Mouse (Mus musculus): ENCODE results near the gene Nrgn. TPM values are rescaled to one million over a fixed set of nuclear protein-coding genes. Genes with fewer than 3 reads are reported as not detected.
A peak's percentile ranks its signal among the peaks of the same experiment; 100 is the strongest.

Nrgn gene
- total RNA-seq, 1 experiment from 2014 or later, result 15.0 TPM

DNA sequence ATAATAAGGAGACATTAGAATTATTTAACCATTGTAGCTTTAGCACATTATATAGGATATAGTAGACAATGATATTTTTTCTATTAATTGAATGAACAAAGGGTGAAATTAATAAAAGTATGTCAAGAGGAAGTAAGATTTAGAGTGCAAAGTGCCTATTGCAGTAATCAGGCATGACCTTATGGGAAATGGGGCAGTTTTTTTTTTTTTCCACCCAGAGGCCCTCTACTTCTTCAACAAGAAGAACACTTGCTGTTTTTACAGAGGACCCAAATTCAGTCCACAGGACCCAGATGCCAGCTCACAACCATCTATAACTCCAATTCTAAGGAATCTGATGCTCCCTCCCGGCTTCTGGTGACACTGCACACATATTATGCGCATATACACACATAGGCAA, 7.9 kb upstream of the Nrgn start:
- ATAC-seq (ENCODE audit: extremely low read depth, insufficient number of reproducible peaks, low FRiP score, poor library complexity, severe bottlenecking), result no peak

DNA sequence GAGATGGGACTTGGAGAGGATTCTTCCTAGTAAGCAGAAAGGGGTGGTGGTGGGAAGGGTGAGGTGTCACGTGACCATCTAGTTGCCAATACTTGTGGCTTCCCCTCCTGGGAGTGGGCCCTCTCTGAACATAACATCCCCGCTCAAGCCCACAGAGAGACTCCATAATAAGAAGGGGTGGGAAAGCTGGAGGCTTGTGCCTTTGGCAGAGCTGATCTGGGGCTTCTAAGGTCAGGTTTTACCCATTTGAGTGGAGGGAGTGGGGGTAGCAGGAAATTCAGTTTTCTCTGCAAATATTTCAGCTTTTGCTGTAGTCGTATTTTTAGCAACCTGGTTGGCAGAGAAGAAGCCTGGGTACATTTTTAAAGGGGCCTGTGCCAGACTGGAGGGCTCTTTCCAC, 3.7 kb upstream of the Nrgn start:
- ATAC-seq (ENCODE audit: extremely low read depth, insufficient number of reproducible peaks, low FRiP score, poor library complexity, severe bottlenecking), result no peak

DNA sequence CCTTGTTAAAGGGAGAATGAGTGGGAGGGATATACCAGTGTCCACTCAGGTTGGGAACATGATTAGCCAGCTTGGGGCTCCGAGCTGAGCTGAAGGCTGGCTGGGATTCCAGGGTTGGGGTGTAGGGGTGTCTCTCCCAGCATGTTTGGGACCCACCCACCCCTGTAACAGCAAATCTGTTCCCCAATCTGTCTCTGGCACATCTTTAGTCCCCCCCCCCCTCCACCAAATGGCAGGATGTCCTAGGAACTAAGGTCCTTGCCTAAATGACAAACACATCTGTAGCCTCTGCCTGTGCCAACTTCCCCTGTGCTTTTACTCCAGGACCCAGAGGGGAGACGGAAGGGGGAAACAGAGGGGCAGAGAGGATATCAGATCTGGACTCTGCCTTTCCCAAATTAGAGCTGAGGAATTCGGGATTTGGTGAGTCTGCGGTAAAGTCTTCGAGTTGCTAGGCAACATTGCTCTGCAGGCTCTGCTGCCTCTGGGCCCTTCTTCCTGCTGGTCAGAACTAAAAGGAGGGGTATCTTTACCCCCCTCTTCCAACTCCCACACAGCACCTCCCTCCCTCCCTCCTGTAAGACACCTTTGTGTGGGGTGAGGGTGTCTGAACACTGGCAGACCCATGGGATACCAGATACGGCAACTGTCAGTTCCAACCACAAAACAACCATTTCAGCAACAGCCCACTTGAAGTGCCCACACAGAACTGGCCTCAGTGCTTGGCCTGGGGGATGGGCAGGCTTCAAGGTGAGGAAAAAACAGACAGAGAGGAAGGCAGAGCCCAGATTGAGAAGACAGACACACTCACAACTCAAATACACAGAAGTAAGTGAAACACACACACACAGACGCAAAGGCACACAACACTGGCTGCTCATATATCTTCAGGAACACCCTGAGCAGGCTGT, 2.4 kb upstream of the Nrgn start, which contains the start of gene Siae:
Gene Siae (plus strand): TSS at position 861 of the 911 bp plus-strand sequence.
- no peak for ATAC-seq (ENCODE audit: extremely low read depth, insufficient number of reproducible peaks, low FRiP score, poor library complexity, severe bottlenecking)

DNA sequence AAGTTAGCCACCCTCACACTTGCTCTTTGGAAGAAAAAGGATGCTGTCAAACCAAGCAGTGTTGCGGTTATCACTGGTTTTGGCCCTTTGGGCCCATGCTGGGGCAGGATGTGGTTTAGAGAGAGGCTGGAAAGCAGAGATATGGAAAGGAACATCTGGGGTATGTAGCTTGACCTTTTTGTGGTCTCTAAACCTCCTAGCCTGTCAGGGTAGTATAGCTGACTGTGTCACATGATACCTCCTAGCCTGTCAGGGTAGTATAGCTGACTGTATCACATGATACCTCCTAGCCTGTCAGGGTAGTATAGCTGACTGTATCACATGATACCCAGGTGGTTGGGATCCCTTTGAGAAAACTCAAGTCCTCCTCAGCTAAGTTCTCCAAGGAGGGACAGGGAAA, 1.6 kb upstream of the Nrgn start:
- ATAC-seq (ENCODE audit: extremely low read depth, insufficient number of reproducible peaks, low FRiP score, poor library complexity, severe bottlenecking), result no peak

DNA sequence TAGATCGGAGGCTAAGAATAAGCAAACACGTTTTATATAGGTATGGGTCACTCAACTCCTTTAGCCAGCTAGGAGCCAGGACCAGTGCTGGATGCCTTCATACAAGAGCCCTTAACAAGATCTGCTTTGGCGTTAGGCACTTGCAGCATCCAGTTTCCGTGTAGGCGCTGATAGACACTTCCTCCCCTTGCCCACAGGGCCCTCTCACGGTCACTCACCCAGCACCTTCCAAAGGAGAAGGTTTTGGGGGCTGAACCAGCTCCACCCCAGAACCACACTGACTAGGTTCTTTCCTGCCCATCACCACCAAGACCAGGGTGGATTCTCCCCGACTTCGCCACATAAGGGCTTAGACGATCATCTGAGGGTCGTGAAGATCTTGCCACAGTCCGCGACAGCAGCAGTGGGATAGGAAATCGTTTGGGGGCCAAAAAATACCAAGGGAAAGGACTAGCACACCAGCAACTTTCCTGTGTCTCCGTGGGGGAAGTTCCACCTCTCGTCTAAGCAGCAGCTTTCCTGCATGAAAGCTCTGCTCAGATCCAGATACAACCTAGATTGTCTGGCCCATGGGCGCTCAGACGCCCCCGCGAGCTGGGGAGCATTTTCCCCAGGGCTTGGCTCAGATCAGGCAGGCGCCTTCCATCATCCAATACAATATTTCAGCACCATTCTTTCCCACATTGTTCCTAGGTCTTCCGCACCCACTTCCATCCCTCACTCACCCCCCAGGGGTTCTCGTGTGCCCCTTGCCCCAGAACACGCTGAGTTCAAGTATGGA, 763 bp downstream of the Nrgn start:
- ATAC-seq (ENCODE audit: extremely low read depth, insufficient number of reproducible peaks, low FRiP score, poor library complexity, severe bottlenecking), result peak; percentile 20; the same call in 1 of the 2 replicates

DNA sequence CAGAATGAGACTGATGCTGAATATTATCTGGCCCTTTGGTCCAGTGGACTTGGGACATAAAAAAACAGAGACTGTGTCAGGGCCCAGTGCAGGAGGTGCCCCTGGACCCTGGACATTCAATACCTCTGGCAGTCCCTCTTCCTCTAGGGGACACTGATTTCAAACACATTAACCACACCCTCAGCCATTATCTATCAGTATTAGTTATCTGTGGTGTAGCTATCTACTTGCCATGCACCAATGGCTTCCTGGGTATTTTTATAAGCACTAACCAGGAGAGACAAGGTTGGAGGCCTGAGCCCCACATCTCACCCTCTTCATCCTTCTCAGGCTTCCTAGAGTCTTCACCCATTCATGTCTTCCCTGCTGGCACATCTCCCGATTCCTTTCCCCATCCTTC, 2.3 kb downstream of the Nrgn start:
- no peak for ATAC-seq (ENCODE audit: extremely low read depth, insufficient number of reproducible peaks, low FRiP score, poor library complexity, severe bottlenecking)

DNA sequence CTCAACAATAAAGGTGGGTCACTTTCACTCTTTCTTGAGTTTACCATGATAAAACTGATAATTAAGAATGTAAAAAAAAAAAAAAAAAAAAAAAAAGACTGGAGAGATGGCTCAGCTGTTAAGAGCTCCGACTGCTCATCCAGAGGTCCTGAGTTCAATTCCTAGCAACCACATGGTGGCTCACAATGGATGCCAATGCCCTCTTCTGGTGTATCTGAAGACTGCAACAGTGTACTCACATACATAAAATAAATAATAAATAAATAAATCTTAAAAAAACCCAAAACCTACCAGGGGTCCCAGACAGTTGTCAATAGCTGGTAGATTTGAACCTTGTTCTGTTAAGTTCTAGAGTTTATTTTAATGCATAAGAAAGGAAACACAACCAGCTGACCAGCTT, 5.8 kb downstream of the Nrgn start:
- no peak for ATAC-seq (ENCODE audit: extremely low read depth, insufficient number of reproducible peaks, low FRiP score, poor library complexity, severe bottlenecking)

DNA sequence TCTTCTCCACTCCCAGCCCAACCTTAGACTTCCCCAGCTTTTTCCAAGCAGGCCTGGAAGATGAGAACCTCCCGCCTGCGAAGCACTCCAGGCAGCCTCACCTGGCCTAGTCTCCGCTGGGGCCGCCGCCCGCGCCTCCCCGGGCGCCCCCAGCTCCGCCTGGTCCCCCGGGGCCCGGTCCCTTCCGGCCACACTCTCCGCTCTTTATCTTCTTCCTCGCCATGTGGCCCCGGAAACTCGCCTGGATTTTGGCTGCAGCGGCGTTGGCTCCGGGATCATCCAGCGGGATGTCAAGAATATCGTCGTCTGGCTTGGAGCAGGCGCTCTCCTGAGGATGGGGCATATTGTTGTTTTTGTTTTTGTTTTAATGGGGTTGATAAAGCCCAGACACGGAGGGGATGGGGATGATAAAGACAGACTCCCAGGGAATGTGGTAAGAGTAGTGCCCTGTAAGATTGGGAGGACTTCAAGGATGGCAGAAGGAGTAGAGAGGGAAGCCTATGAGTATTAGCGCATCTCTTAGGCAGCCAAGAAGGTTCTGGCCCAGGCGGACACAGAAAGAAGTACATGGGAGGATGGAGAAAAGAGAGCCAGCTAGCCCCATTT, 6.8 kb downstream of the Nrgn start:
- ATAC-seq (ENCODE audit: extremely low read depth, insufficient number of reproducible peaks, low FRiP score, poor library complexity, severe bottlenecking), result no peak

DNA sequence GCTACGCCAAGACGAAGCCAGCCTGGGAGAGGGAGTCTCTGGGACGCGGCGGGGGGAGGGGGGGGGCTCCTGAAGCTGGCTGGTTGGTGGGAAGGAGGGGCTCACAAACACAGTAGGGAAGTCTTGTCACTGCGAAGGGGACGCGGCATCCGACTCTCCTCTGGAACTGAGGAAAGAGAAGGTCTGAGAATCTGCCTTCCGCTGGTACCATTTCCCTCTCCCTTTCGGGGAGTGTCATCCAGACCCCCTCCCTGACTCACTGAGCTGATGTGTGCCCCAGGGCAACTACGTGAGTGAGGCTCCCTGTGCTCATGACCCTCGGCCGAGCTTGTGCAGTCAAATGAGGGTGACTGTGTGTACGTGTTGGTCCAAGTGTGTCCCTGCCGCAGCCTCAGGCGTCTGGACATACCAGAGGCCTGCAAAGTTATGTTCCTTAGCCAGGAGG, 7.5 kb downstream of the Nrgn start:
- ATAC-seq (ENCODE audit: extremely low read depth, insufficient number of reproducible peaks, low FRiP score, poor library complexity, severe bottlenecking), result no peak

DNA sequence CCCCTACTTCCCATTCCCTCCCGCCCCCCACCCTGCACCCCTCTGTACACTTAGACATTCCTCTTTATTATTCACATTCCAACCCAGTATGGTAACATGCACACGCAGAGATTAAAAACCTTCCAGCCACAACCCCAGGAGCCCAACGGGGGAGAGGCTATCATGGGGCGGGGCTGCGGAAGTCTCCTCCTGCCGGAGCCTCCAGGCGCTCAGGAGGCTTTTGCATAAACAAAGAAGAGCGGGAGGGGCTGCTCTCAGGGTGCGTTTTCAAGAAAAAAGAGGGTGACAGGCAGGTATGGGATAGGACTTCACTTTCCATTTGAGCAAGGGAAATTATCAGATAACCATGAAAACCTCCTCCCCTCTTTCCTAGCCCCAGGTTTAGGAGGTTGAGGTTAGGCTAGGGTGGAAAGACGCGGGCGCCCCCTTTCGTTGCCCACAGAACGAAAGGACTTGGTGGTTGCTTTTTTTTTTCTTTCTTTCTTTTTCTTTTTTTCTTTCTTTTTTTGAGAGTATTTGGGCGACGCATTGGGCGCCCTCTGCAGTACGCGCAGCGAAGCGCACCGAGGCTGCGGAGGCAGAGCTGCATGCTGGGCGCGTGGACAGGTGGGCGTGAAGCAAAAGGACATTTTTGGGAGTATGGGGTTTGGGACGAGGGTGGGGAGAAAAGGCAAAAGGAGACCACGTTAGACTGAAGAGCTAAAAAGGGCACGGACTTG, 8.1 kb downstream of the Nrgn start:
- ATAC-seq (ENCODE audit: extremely low read depth, insufficient number of reproducible peaks, low FRiP score, poor library complexity, severe bottlenecking), result peak; percentile 28

DNA sequence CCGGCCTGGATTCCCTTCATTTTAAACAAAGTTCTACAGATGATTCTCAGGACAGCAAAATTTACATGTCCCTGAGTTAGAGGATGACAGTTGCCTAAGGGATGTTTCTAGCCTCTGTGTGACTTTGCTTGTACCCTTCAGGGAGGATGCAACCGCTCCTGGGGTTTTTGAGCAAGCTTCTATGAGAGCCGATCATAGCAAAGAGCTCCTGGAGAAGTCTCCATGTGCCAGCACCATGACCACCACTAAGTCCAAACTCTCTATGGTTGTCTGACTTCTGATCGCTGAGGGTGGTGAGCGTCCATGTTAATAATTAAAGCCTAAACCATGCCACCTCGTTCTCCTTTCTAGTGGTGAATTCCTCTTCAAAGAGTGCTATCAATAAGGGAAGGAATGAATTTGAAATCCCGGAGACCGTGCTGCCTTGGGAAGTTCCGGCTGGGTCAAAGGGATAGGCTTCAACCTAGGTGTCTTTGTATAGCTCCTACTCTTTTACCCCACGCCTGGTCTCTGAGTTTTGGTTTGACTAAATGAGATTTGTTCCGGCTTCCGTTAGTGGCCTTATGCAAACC, 8.7 kb downstream of the Nrgn start:
- no peak for ATAC-seq (ENCODE audit: extremely low read depth, insufficient number of reproducible peaks, low FRiP score, poor library complexity, severe bottlenecking)

DNA sequence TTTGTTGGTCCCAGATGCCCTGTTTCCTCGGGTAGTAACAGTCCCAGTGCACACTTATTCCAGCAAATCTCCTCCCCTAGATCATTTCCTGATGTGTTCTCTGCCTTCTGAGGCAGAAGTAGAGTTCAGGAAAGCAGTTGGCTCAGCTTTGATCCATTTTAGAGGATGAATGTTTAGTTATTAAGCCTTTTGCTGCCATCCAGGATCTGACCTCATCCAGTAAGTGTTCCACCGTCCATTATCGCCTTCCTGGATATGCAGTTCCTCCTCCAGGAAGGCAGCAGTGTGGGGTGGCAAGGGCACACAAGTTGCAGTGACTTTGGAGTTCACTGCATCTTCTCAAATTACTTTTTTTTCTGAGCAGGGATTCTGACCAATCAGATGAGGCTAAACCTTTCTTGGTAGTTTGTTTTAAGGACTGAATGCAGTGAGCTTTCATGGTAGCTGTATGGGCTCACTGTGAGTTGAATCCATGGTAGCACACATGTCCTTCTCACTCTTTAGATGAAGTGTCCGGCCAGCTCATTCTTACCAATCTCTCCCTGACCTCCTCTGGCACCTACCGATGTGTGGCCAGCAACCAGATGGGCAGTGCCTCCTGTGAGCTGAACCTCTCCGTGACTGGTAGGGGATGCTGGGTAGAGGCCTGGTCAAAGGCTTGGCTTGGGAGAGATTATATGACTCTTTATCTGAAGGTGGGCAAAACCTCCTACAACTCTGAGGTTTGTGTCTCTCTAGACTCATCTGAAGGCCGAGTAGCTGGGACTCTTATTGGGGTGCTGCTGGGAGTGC, 10.7 kb downstream of the Nrgn start:
- no peak for ATAC-seq (ENCODE audit: extremely low read depth, insufficient number of reproducible peaks, low FRiP score, poor library complexity, severe bottlenecking)

DNA sequence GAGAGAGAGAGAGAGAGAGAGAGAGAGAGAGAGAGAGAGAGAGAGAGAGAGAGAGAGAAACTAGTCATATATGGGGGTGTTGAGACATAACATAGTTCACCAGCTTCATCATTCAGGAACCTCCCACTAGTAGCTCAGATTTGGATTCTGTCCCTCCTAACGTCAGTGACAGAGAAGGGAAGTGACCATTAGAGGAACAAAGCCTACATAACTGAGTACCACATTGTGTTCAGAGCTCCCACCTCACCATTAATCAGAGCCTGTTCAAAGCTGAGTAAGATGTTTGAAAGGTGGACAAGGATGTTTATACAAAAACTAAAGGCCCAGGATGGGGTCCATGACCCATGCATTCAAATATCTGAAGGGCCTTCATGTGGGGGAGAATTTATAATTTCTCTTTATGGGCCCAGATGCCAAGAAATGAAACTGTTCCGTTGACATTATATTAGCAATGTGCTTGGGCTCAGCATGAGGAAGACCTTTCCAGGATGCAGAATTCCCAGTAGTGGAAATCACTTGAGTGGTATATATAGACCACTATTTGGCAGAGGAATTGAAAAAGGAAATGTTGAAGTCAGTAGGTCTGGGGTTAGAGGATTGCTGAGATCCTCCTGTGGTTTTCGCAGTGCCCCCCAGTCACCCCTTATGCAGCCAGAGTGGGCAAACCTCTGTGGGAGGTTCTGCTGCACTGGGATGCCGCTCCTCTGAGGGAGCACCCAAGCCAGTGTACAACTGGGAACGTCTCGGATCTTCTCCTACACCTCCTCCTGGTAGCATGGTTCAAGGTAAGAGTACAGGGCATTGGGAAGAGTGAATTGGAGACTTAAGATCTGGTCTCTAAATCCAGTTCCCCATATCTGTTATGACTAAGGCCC, 11.8 kb downstream of the Nrgn start:
- no peak for ATAC-seq (ENCODE audit: extremely low read depth, insufficient number of reproducible peaks, low FRiP score, poor library complexity, severe bottlenecking)

DNA sequence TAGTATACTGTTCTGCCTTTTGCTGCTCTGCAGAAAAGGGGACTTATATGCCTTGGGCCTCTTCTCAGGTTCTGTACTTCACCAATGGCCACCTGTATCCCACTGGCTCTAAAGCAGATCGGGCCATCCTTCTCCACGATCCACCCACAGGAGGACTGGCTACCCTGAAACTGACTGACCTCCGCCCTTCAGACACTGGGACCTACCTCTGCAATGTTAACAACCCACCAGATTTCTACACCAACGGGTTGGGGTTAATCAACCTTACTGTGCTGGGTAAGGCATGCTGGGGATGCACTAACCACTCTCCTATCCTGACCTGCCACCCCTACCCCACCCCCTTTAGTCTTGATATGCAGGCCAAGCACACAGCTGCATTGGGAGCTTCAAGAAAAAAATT, 12.5 kb downstream of the Nrgn start:
- ATAC-seq (ENCODE audit: extremely low read depth, insufficient number of reproducible peaks, low FRiP score, poor library complexity, severe bottlenecking), result no peak

DNA sequence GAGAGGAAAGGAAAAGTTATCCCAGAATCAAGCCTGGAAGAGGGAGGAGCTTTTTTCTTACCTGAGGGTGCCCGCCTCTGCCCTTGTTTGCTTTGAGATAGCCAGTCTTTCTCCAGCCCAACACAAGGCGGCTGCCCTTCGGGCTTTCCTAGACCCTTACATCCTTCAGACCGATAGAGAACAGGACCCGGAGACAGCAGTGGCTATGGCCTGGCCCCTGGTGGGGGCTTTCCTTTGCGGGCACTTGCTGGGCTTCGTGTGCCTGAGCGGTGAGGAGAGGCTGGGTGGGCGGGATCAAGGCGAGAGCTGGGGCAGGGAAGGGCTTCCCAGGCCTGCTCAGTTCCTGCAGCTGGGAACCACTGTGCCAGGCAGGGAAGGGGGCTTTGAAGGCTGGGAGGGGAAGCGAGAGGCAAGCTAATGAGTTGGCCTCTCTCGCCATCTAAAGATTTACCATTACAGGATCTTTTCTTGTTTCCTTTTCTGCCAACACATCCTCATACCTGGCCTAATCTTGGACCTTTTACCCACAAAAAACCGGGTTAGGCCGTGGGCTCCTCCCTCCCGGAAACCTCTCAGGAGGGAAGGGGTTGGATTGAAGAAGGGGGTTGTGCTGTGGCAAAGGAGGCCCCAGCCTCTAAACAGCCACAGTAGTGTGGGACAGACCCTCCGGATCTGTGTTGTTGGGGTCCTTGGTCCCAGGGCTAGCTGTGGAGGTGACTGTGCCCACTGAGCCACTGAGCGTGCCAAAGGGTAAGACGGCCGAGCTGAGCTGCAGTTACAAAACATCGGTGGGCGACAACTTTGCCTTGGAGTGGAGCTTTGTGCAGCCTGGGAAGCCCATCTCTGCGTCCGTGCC, 13.3 kb downstream of the Nrgn start, which contains the start of gene Vsig2:
Gene Vsig2 (plus strand): TSS at position 86 of the 856 bp plus-strand sequence.
- ATAC-seq (ENCODE audit: extremely low read depth, insufficient number of reproducible peaks, low FRiP score, poor library complexity, severe bottlenecking), result no peak

DNA sequence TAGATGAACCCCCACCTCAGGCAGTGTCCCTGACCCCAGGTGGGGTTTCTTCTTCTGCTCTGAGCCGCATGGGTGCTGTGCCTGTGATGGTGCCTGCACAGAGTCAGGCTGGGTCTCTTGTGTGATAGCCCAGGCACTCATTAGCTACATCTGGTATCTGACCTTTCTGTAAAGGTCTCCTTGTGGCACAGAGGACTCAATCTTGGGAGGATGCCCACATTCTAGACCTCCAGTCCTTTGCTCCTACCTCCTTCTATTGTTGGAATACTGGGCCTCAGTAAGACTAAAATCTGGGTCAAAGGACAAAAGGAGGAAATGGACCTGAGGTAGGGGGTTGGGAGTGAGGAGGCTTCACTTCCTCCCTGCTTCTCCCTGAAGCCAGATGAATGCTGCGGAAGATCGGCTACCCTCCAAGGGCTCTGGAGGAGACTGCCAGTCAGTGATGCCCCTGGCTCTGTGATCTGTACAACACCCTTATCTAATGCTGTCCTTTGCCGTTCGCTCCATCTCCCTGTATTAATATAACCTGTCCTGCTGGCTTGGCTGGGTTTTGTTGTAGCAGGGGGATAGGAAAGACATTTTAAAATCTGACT, 14.9 kb downstream of the Nrgn start:
- ATAC-seq (ENCODE audit: extremely low read depth, insufficient number of reproducible peaks, low FRiP score, poor library complexity, severe bottlenecking), result no peak
